Mouse (Mus musculus) ovary, postnatal 14 days (tissue): ENCODE measurements around the gene Dach1.

Experiments used
- DNase-seq: peaks from one replicate; pipeline ENCODE4 v3.0.0; 2022; ENCODE audit warnings: low spot score

The Dach1 gene

DNA sequence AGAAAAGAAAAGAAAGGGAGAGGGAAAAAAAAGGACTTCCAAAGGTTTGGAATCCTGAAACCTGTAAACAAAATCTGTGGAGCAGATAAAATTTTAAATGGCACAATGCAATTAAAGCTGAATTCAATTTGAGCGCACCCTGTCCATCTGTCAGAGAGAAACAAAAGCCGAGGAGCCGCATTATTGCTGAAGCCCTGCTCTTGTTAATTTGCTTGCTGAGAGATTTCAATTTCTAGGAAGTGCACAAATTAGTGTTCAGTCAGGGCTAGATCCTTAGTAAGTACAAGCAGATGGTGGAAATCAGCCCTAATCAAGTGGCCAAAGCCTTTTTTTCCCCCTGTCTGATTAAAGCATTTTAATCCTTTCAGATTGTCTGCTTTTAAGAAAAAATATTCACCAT is 60.8 kb downstream of the Dach1 start:
- no peak for DNase-seq

DNA sequence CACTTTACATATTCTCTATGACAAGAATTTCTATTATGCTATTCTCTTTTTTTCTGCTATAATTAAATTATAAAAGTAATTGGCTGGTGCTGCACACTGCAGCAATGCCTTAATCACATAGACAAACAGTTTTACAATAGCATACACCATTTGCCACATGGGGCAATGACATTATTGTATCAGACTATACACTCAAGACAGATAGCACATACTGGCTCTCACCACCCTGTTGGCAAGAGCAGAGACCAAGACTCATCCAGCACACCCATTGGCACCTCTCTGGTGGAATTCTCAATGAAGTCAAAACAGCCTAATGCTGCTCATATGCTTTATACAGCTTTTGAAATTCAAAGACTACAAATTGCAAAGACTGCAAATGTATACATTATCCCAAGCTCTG is 63.4 kb downstream of the Dach1 start:
- DNase-seq, result no peak

DNA sequence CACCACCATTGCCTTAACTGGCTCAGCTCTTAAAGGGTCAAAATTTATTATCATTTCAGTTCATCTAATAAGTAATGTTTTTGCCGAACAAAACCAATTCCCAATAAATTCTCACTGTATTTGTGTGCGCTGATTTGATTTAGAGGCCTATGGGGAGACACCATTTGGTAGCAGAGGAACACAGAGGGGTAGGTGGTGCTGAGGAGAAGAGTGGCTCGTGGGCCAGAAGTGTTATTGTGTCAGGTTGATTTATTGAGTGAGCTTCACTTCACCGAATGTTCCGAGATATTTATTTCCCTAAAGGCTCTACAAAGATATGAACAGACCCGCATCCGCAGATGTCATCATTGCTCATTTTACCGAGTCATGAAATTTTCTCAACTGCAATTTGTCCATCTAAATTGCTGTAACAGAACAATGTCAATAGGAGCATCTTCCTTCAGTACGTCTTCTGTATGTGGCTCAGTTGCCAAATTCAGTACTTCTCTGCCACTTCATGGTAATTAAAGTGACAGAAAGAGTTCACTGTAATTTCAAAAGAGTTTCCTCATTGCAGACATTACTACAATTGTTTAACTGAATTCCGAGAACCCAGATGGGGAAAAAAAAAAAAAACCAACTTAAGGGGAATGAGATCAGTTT is 65.1 kb downstream of the Dach1 start:
- DNase-seq, result no peak

DNA sequence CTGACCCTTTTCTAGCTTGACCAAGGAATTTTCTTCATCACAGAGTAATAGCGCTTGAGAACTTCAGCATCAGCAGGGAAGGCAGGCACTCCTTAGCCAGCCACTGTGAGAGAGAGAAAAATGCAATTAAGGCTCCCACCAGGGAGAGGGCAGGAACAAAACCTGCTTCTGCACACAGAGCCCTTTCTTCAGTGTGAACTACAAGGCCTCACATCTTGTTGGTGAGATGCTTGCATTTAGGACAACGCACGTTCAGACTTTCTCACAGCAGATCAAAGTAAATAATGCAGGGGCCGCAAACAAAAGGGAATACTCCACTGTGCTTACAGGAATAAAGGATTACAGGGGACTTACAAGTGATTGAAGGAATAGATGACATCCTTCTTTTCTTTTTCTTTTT is 74.3 kb downstream of the Dach1 start:
- DNase-seq, result no peak

DNA sequence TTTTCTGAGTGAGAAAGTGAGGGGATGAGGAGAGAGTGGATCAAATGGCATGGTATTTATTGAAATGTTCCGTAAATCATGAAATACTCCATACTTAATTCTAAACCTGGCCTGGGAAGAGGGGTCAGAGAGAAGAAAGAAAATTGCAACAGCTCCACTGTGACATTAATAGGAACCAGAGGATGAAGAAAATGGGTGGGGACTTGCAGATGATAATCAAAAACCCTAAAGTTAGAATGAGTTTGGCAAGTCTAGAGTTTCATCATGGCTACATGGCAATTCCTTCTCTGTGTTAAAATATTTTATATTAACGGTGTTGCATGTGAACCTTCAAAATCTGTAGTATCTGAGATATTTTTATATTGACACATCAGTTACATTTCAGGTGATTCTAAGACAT is 80.3 kb downstream of the Dach1 start:
- DNase-seq, result no peak

DNA sequence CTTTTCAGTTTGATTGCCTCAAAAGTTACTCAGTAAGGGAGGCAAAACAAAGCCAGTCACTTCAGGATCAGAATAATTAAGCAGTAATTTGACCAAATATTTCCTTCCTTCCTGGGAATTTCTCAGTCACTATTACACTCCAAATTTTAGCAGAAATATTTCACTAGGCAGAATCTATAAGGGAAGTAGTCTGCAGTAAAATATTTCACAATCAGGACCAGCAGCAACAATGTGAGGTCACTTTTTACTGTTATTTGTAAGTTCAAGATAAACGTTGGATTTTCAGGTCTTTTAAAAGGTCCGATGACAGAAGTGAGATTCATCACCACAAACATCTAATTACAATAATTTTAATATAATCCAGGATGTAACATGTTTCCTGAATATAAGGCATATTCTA is 82.2 kb downstream of the Dach1 start:
- no peak for DNase-seq

DNA sequence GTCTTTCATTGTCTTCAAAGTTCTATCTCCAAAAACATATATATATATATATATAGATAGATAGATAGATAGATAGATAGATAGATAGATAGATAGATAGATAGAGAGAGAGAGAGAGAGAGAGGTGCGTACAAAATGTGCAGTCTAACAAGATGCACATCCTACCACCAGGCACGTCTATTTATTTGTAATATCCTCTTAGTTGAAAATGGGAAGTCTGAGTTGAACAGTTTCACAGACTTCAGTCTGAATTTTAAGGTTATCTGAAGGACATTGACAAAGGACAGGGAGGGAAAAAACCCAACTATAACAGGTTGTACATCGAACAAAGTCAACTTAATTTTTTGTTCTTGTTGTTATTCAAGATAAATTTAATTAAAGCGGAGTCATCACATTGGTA is 82.8 kb downstream of the Dach1 start:
- no peak for DNase-seq

DNA sequence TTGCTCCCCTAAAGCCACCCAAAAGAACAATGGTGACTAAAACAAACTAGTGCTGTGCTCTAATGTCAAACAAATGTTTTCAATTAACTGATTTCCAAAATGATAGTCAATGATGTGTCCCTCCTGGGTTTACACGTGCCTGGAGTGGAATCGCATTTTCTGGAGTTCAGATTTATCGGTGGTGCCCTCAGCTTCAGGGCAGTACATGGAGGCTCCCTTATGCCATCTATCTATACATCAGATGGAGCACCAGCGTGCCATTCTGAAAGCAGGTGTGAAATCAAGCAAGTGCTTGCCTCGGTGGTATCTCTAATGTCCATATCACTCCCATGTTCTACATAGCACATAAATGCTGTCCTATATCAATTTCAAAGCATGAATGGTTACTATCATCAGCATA is 84.4 kb downstream of the Dach1 start:
- DNase-seq, result no peak

DNA sequence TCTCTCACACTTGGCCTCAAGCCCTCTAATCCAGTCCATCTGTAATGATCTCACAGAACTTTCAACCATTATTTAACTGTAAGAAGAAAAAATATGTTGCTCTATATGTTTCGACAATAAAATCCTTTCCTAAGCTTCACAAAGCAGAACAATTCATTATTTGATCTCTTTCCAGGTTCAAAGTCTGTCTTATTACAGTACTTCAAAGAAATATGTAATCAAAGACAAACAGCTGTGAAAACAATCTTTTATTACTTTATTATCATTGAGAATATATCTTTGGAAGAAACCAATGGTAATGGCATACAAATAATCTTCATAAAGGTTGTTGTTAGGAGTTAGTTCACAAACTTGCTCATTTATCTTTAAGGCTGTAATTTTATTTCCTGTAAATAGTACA is 84.8 kb downstream of the Dach1 start:
- no peak for DNase-seq

DNA sequence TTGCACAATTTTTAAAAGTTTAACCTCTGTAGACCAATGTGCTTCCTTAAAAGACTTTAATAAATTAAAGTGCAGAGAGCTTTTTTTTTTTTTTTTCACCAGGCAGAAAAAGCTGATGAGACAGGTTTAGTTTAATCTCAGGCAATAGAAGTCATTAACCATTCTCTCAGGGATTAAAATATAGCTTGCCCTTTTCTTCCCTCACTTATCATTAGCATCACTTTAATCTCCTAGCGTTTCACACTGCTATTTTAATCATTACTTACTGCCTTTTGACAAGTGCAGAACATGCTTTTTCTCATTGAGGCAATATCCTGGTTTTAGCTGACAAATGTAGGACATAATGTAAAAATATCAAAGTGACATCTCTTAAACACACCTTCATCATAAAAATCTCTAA is 86.1 kb downstream of the Dach1 start:
- no peak for DNase-seq

DNA sequence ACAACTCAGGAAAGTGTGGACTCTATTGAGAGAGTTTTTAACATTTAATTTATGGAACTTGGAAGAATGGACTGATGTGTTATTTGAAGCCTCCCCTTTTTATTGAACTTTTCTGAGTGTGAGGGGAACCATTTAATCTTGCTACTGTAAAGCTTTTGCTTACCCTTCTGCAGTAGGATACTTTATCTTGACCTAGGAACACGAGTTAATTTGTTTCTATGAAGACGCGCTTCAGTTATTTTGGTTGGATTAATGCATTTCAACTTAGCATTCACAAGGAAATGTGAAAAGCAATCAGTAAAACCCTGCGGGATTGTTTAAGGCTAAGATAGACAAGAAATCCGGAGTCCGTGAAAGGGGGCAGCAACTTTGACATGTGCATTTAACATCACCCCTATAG is 89.6 kb downstream of the Dach1 start:
- DNase-seq, result no peak

DNA sequence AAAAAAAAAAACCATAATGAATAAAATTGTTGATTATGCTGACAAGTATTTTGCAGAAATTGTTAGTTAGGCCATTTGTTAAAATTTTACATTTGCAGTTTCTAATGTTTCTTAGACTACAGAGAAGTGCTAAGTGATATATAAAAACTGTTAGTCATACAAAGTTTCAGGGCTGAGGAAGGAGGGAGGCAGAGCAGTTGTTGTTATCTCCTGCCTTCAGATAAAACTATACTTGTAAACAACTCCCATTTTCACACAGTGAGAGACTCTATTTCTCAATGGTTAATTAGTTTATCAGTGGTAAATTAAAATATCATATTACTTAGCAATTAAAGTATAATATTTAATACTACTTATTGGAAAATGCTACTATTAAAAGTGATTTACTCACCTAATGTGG is 91.6 kb downstream of the Dach1 start:
- DNase-seq, result no peak

DNA sequence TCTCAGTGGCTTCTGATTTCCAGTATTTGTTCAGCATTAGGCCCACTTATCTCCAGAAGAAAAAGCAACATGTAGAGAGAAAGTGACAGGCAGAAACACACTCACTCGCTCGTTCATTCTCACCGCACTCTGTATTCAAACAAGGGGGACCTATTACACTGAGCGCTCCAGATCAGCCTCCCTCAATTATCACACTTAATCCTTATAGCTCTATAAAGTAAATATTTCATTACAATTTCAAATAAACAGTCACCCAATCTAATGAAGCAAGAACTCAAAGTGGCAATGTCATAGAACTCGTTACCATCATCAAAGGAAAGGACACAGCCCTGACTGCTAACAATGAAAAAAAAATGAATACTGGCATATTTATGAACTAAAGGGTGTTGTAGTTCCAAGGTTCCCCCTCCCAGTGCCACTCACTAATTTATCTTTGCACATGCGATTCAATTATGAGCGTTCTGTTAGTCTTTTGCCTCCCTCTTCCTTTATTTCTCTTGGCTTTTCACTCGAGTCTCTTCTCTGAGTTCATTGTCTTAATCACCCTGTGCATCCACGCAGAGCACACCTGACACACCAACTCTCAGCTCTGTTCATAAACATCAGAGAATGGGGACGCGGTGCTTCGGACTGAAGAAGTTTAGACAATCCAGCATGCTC is 96.0 kb downstream of the Dach1 start:
- DNase-seq, result no peak

DNA sequence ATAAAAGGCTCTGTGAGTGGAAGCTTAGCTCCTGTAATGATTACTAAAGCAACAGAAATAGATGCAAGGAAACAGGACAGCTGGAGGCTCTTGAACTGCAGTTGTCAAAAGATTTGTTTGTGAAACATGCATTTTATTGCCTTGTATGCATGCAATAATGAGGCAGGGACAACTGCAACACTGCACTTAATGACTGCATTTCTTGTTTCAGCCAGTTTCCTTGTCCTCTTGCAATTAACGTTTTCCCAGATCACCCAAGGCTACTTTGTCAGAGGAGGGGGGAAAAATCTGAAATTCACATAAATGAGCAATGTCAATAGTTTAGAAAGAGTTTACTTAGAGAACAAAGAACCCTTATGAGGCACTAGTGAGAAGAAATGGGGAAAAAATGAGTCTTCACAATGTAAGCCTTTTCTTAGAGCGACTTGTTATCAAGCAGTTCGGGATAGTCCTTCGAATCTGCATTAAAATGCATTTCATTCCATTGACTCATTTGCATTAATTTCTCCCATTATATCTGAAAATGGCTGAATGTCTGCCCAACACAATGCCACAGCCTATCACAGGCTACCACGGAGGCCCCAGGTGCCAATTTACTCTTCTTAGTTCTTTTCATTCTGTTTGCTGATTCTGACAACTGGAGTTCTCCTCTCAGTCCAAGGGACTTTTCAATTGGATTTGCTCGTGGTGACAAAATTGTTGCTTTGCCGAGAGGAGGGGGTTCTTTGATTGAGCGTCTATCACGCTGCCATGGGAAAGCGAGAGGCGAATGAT is 96.7 kb downstream of the Dach1 start:
- DNase-seq, result no peak

DNA sequence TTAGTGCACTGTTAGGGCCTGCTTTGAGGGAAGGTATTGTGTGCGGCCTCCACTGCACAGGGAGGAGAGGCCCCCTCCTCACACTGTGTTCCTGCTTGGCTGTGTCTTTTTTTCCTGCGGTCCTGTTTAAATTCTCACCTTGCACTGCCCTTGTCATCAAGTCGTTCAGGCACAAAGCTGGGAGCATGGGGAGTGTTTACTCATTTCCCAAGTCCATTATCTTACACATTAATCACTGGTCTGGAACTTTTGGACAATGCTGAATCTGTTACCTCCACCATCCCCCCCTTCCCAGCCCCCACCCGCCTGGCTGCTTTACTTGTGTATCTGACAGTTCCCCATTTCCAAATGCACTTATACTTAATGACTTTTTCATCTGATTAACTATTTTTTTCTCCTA is 97.7 kb downstream of the Dach1 start:
- no peak for DNase-seq

DNA sequence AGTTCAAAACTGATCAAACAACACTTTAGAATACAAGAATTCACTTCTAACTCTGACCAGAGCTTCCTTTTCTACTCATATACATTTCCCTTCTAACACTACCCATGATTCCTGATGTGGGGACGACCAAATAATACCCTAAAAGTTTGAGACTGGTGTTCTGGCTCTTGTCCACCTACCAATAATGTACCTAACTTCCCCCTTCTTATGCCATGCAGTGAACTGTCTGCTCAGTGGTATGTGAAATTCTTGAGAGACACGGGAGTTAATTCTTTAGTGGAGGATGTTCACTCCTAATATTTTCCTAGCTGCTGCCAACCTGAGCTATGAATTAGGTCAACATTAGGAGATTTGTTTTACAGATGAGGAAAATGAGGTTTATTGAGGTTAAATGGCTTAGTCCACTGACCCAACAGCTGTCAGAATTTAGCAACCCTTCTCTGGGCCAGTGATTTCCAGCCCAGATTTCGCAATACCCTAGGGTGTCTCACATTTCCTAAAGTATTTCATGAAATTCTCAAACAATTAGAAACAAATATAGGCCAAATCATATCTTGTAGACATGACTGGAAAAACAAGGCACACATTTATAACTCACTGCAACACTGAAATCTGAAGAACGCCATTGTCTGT is 102.2 kb downstream of the Dach1 start:
- DNase-seq, result no peak

DNA sequence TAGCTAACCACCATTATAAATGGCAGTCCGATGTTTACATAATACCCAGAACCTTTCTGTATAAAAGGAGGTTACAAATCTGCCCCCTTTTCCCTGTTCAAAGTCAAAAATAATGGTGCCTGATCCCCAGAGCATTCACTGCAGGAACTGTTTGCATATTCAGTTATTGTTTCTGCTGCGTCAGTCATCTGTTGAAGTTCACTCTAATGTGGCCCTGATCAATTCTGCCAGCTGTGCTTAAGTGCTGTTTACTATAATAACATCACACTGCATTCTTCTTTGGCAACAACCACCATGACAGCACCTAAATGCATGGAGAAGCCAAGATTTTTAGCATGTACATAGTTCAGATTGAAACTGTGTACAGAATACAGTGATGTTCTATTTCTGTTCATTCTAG is 105.4 kb downstream of the Dach1 start:
- DNase-seq, result no peak

DNA sequence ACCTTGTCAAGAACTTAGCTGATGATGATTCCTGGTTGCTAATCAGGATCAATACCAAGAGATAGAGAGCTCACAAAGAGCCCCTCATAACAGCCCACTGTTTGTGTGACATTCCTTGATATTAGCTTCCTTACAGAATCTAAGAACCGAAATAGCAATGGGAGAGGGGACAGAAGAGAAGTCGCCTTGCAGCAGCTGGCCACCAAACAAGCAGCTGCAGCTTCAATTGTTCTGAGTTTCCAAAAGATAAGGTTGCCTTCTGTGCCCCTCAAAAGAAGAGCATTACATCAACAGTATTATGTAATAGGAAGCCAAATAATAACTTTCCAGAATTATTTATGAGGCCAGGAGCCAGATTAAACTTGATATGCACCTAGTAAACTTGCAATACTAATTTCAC is 120.2 kb downstream of the Dach1 start:
- no peak for DNase-seq

DNA sequence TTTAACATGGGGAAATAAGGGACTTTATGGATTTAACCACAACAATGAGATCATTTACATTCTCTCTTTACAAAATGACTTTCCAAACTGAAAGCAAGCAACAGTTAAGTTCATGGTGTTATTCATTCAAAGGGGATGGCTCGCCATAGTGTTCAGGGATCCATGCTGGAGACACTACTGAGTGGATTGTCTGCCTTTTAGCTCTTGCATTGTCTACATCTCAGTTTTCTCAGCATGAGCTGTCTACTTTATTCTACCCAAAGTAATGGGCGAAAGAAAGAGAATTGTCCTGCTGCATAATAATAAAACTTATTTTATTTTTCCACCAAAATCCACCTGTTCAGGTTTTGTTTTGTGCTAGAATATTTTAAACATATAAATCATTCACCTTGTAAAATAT is 121.2 kb downstream of the Dach1 start:
- no peak for DNase-seq

DNA sequence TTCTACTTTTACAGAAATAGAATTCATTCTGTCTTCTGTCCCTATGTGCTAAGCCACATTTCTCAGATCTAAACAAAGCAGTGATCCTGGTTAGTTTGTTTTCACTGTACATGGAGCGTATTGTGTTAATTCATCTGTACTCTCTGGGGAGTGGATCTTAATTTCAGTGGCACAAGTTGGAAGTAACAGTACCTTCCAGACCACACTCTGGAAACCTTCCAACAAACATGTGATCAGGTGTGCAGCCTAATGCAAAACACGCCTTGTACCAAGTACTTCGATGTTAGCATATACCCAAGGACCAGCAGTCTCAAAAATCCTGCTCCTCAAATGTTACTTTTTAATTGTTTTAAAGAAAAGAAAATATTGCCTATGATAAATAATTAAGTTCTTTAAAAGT is 121.9 kb downstream of the Dach1 start:
- DNase-seq, result no peak

DNA sequence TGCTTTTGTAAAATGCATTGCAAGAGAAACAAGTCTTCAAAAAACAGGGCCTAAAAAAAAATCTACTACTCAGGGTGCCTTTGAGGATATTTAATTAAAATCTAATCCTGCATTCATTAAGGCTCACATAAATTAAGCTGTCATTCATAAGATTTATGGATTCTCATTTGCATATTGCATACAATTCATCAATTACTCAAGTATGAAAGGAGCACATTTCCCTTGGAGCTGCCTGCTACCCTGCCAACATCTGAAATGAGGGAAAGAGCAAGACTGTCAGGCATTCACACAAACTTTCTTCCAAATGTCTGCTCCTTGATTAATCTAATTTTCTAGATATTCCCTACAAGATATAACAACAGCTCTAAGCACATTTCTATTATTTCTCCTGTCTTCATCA is 122.6 kb downstream of the Dach1 start:
- DNase-seq, result no peak

DNA sequence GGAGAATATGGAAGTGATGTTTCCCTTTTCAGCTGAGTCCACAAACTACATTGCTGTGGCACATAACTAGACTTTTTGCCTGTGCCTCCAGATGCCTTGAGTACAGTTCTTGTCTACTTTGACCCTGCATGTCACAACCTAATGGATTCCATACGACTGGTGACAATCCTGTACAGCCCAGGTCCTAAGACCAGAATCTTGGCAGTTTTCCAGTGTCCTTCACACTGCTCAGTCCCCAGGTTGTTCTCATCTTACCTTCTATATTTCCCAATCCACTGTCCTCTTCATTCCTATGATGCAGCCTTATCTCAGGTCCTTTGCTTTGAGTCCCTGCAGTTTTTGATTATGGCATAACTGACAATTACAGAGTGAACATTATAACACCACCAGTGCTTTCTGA is 131.0 kb downstream of the Dach1 start:
- DNase-seq, result no peak

DNA sequence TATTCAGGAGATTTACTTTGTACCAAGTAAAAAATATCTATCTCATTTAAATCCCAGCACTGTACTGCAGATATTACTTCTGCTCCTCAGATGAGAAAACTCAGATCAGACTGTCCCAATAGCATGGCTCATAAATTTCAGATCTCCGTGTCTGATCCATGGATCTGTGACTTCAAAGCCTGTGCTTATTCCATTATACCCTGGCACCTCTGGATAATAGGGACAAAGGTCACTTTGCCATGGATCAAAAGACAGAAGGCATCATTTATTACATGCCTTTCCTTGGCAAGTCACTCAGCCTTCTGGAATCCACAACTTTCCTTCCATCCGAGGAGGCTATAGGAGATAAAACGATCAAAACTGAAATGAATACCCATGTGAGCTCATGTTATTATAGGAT is 132.4 kb downstream of the Dach1 start:
- no peak for DNase-seq
